In the genomic region with DNA sequence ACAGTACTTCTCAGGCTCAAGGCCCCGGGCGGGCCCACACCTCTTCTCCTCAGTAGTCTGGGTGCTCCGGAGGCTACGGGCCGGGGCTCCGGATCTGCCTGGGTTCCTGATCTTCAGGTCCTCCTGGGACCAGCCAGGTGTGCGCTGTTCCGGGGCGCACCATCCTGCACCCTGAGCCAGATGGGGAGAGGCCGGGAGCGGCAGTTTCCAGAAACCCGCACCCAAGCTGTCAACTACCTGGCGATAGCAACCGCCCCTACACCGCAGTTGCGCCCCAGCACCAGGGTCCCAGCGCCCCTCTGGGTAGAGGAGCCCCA, we compare ENCODE assay signal across 8 mouse cellular contexts. TPM values are rescaled to one million over a fixed set of nuclear protein-coding genes. Genes with fewer than 3 reads are reported as not detected.
A peak's percentile ranks its signal among the peaks of the same experiment; 100 is the strongest.
DNase-seq lines count a peak whose midpoint lies in the region; ATAC-seq and TF ChIP-seq lines count a peak whose summit lies in the region.

No protein-coding gene starts in this region.

- no peaks in the 10 kb centered on the region for H3K36me3 ChIP-seq in embryonic facial prominence, embryonic 11.5 days (replicated peaks; ENCODE audit: control insufficient read depth, insufficient read depth, low read depth, low read length)
- H3K36me3 ChIP-seq in intestine, embryonic 16.5 days (ENCODE audit: control insufficient read depth, insufficient read depth, low read length) = peaks cover 3% of the 10 kb centered on the region; the same call in 1 of the 2 replicates
- H3K36me3 ChIP-seq in neural tube, embryonic 12.5 days = no peaks in the 10 kb centered on the region

- H3K9ac ChIP-seq in embryonic facial prominence, embryonic 11.5 days (replicated peaks; ENCODE audit: low read length) = peak overlapping the region; percentile 72
- H3K9ac ChIP-seq in intestine, embryonic 16.5 days (ENCODE audit: low read depth, low read length) = peak overlapping the region; percentile 77
- H3K9ac ChIP-seq in neural tube, embryonic 12.5 days = peak overlapping the region; percentile 39

- peak overlapping the region; percentile 81 for H3K4me2 ChIP-seq in embryonic facial prominence, embryonic 11.5 days (ENCODE audit: low read depth, low read length)
- H3K4me2 ChIP-seq in intestine, embryonic 16.5 days (ENCODE audit: low read depth, low read length) = peak overlapping the region; percentile 91
- H3K4me2 ChIP-seq in neural tube, embryonic 12.5 days (replicated peaks) = peak overlapping the region; percentile 66

- H3K27ac ChIP-seq in left cerebral cortex, adult 2 months = peak overlapping the region; percentile 85
- H3K27ac ChIP-seq in embryonic facial prominence, embryonic 11.5 days (replicated peaks; ENCODE audit: low read depth, low read length) = peak overlapping the region; percentile 62
- H3K27ac ChIP-seq in intestine, embryonic 16.5 days (ENCODE audit: low read length) = peak overlapping the region; percentile 92
- H3K27ac ChIP-seq in neural tube, embryonic 12.5 days = 0 out of 2 replicates have a peak overlapping the region, but pooled peaks have one; percentile 37

- TF ChIP-seq CTCF in left cerebral cortex, adult 2 months (IDR thresholded peaks at IDR 0.05) = no peak

- no peaks in the 10 kb centered on the region for H3K9me3 ChIP-seq in embryonic facial prominence, embryonic 11.5 days (replicated peaks; ENCODE audit: control insufficient read depth, low read length)
- H3K9me3 ChIP-seq in intestine, embryonic 16.5 days (ENCODE audit: control insufficient read depth, low read length) = no peaks in the 10 kb centered on the region
- no peaks in the 10 kb centered on the region for H3K9me3 ChIP-seq in neural tube, embryonic 12.5 days

- WGBS in embryonic facial prominence, embryonic 11.5 days = under 1% methylated on average over 17 of the region's 17 CpGs
- WGBS in intestine, embryonic 16.5 days = 1% methylated on average over 17 of the region's 17 CpGs
- WGBS in neural tube, embryonic 12.5 days = 2% methylated on average over 17 of the region's 17 CpGs

- no peak for DNase-seq in left cerebral cortex, adult 2 months (ENCODE audit: extremely low spot score in 1 of 2, low spot score in 2 of 2)
- DNase-seq in left cerebral cortex, adult 9 months (ENCODE audit: low spot score in 2 of 2) = no peak
- DNase-seq in embryonic facial prominence, embryonic 11.5 days (ENCODE audit: low spot score) = no peak
- DNase-seq in kidney, adult 18-20 months = no peak
- no peak for DNase-seq in adrenal gland, postnatal 25 days

- no peak for ATAC-seq in embryonic facial prominence, embryonic 11.5 days (replicated peaks; ENCODE audit: insufficient number of reproducible peaks, low FRiP score, low TSS enrichment, low read depth)
- peak; percentile 36 for ATAC-seq in intestine, embryonic 16.5 days
- no peak for ATAC-seq in neural tube, embryonic 12.5 days (ENCODE audit: low FRiP score, low read depth)
- no peak for ATAC-seq in CD4-positive, CD25-positive, alpha-beta regulatory T cell, adult 4 months

- H3K4me1 ChIP-seq in embryonic facial prominence, embryonic 11.5 days (ENCODE audit: control insufficient read depth, insufficient read depth, low read length) = peaks cover 12% of the 10 kb centered on the region
- H3K4me1 ChIP-seq in intestine, embryonic 16.5 days (ENCODE audit: control insufficient read depth, insufficient read depth, low read length) = peaks cover 42% of the 10 kb centered on the region
- H3K4me1 ChIP-seq in neural tube, embryonic 12.5 days = peaks cover 36% of the 10 kb centered on the region

- peaks cover 5% of the 10 kb centered on the region for H3K27me3 ChIP-seq in embryonic facial prominence, embryonic 11.5 days (ENCODE audit: control insufficient read depth, insufficient read depth, low read length)
- H3K27me3 ChIP-seq in intestine, embryonic 16.5 days (replicated peaks; ENCODE audit: control insufficient read depth, insufficient read depth, low read length) = no peaks in the 10 kb centered on the region
- H3K27me3 ChIP-seq in neural tube, embryonic 12.5 days (replicated peaks) = peaks cover 44% of the 10 kb centered on the region

- peak overlapping the region; percentile 44 for H3K4me3 ChIP-seq in left cerebral cortex, adult 2 months
- peak overlapping the region; percentile 39 for H3K4me3 ChIP-seq in embryonic facial prominence, embryonic 11.5 days (ENCODE audit: low read depth, low read length)
- H3K4me3 ChIP-seq in intestine, embryonic 16.5 days (ENCODE audit: low read length) = peak overlapping the region; percentile 64
- peak overlapping the region; percentile 31 for H3K4me3 ChIP-seq in neural tube, embryonic 12.5 days

- intact Hi-C loops in left cerebral cortex, adult 2 months (cut with DNase I) = no loop called here

RNA-seq across cellular contexts. Expression of a gene that starts 1.7 kb away (rescaled TPM):
- total RNA-seq in left cerebral cortex, adult 2 months (2021) = 1 to 10 TPM in 1 of 2 experiments, under 1 TPM in 1; 0.88 to 1.3 TPM
- polyA plus RNA-seq in embryonic facial prominence, embryonic 11.5 days (2014; fragmentation: Nextera tagmentation; extraction: Ambion mirVana) = 0.39 and 0.70 TPM in 2 replicates
- polyA plus RNA-seq in intestine, embryonic 16.5 days (2015; fragmentation: Nextera tagmentation; extraction: Ambion mirVana) = 14.5 and 17.4 TPM in 2 replicates
- 1.0 and 1.4 TPM in 2 replicates for polyA plus RNA-seq in neural tube, embryonic 12.5 days (2016; fragmentation: Nextera tagmentation; extraction: Ambion mirVana)
- polyA plus RNA-seq in CD4-positive, CD25-positive, alpha-beta regulatory T cell, adult 4 months (2017; shearing (Covaris generic)) = 10 to 100 TPM; 35.1 to 41.6 TPM
- total RNA-seq in adrenal gland, postnatal 25 days (2021) = 3.1 and 4.6 TPM in 2 replicates

RNA-seq across cellular contexts. Expression of a gene that starts 1.8 kb away (rescaled TPM):
- 1 to 10 TPM; 7.8 to 9.3 TPM for total RNA-seq in left cerebral cortex, adult 2 months (2021)
- 9.9 and 10.7 TPM in 2 replicates for polyA plus RNA-seq in embryonic facial prominence, embryonic 11.5 days (2014; fragmentation: Nextera tagmentation; extraction: Ambion mirVana)
- 37.5 and 39.8 TPM in 2 replicates for polyA plus RNA-seq in intestine, embryonic 16.5 days (2015; fragmentation: Nextera tagmentation; extraction: Ambion mirVana)
- 11.2 and 11.5 TPM in 2 replicates for polyA plus RNA-seq in neural tube, embryonic 12.5 days (2016; fragmentation: Nextera tagmentation; extraction: Ambion mirVana)
- 100 to 1,000 TPM in 1 of 2 experiments, 10 to 100 TPM in 1; 85.5 to 146 TPM for polyA plus RNA-seq in CD4-positive, CD25-positive, alpha-beta regulatory T cell, adult 4 months (2017; shearing (Covaris generic))
- total RNA-seq in adrenal gland, postnatal 25 days (2021) = 31.9 and 43.5 TPM in 2 replicates

RNA-seq across cellular contexts. Expression of a gene that starts 17.3 kb away (rescaled TPM):
- total RNA-seq in left cerebral cortex, adult 2 months (2021) = not detected
- 0.27 and 0.67 TPM in 2 replicates for polyA plus RNA-seq in embryonic facial prominence, embryonic 11.5 days (2014; fragmentation: Nextera tagmentation; extraction: Ambion mirVana)
- polyA plus RNA-seq in intestine, embryonic 16.5 days (2015; fragmentation: Nextera tagmentation; extraction: Ambion mirVana) = 0.81 and 1.6 TPM in 2 replicates
- polyA plus RNA-seq in neural tube, embryonic 12.5 days (2016; fragmentation: Nextera tagmentation; extraction: Ambion mirVana) = 0.42 TPM in 1 of 2 replicates, not detected in the other
- 1 to 10 TPM in 1 of 2 experiments, not detected in 1; 1.0 TPM for polyA plus RNA-seq in CD4-positive, CD25-positive, alpha-beta regulatory T cell, adult 4 months (2017; shearing (Covaris generic))
- total RNA-seq in adrenal gland, postnatal 25 days (2021) = not detected in 2 replicates

RNA-seq across cellular contexts. Expression of a gene that starts 29.3 kb away (rescaled TPM):
- 1 to 10 TPM; 2.3 to 4.6 TPM for total RNA-seq in left cerebral cortex, adult 2 months (2021)
- polyA plus RNA-seq in embryonic facial prominence, embryonic 11.5 days (2014; fragmentation: Nextera tagmentation; extraction: Ambion mirVana) = 0.17 TPM in 1 of 2 replicates, not detected in the other
- 0.20 and 0.29 TPM in 2 replicates for polyA plus RNA-seq in intestine, embryonic 16.5 days (2015; fragmentation: Nextera tagmentation; extraction: Ambion mirVana)
- 0.70 TPM in 1 of 2 replicates, not detected in the other for polyA plus RNA-seq in neural tube, embryonic 12.5 days (2016; fragmentation: Nextera tagmentation; extraction: Ambion mirVana)
- 1 to 10 TPM; 1.0 to 3.2 TPM for polyA plus RNA-seq in CD4-positive, CD25-positive, alpha-beta regulatory T cell, adult 4 months (2017; shearing (Covaris generic))
- total RNA-seq in adrenal gland, postnatal 25 days (2021) = 1.00 and 1.8 TPM in 2 replicates

RNA-seq across cellular contexts. Expression of a gene that starts 29.3 kb away (rescaled TPM):
- total RNA-seq in left cerebral cortex, adult 2 months (2021) = 10 to 100 TPM in 1 of 2 experiments, 1 to 10 TPM in 1; 8.7 to 11.1 TPM
- 30.4 and 32.9 TPM in 2 replicates for polyA plus RNA-seq in embryonic facial prominence, embryonic 11.5 days (2014; fragmentation: Nextera tagmentation; extraction: Ambion mirVana)
- polyA plus RNA-seq in intestine, embryonic 16.5 days (2015; fragmentation: Nextera tagmentation; extraction: Ambion mirVana) = 170 and 173 TPM in 2 replicates
- polyA plus RNA-seq in neural tube, embryonic 12.5 days (2016; fragmentation: Nextera tagmentation; extraction: Ambion mirVana) = 19.0 and 19.4 TPM in 2 replicates
- polyA plus RNA-seq in CD4-positive, CD25-positive, alpha-beta regulatory T cell, adult 4 months (2017; shearing (Covaris generic)) = 100 to 1,000 TPM; 110 to 153 TPM
- total RNA-seq in adrenal gland, postnatal 25 days (2021) = 98.3 and 108 TPM in 2 replicates

Comparison
In these comparisons a context has a peak if more than half of its experiments do, and no peak if none do; other contexts are left out.
1. H3K27ac ChIP-seq: peak in every context shown above with its lines; median percentile 92 in intestine, embryonic 16.5 days; 85 in left cerebral cortex, adult 2 months; 62 in embryonic facial prominence, embryonic 11.5 days; 37 in neural tube, embryonic 12.5 days.